Mouse (Mus musculus) embryonic fibroblast, embryonic 13.5 days (primary cell): ENCODE measurements around the gene Pard3b.

Source experiments
- CTCF ChIP-seq: IDR thresholded peaks from 2 replicates; pipeline ENCODE4 v1.5.1; 2011; ENCODE audit warnings: mild to moderate bottlenecking, control low read depth, low read length, moderate library complexity, borderline replicate concordance; ENCODE audit not compliant: insufficient read depth
- POLR2A ChIP-seq: IDR thresholded peaks from 2 replicates; pipeline ENCODE4 v1.6.1; 2011; ENCODE audit warnings: low read depth, mild to moderate bottlenecking, control low read depth, low read length, moderate library complexity

- TF ChIP-seq CTCF (no peak), POLR2A (no peak)
Measured at GRCm38 (mm10) chr1:62422896-62423650, 784.4 kb downstream of the Pard3b start.
